ENCODE assay signal across 24 mouse cellular contexts in the genomic region with DNA sequence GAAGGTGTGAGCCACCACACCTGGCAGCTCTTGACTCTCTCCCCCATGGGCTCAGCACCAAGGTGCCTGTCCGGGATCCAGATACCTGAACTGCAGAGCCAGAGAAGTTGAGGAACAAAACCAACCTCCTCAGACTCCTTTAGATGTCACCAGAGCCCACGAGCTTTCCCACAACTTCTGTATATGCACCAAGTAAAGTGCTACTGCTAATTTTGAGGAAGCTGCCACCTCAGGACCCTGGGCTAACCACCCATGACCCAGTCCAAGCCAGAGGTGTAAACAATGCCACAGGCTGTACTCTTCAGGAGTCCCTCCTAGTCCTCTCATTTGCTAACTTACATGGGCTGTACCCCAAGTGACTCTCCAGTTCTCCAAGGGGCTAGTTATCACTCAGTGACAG. TPM values are rescaled to one million over a fixed set of nuclear protein-coding genes. Genes with fewer than 3 reads are reported as not detected.
DNase-seq lines count a peak whose midpoint lies in the region; ATAC-seq and TF ChIP-seq lines count a peak whose summit lies in the region.
"Had no signal": no experiment of that assay in that cellular context is flagged by ENCODE, and none has a peak within 500 bp of the region (broad histone marks: within the 10 kb centered on the region; RNA-seq: fewer than 3 reads in every experiment).

No protein-coding gene starts in this region.

- no peak for DNase-seq in layer of hippocampus, adult 2 months (ENCODE audit: low spot score in 2 of 2)
- no peak for DNase-seq in retina, embryonic 14.5 days (ENCODE audit: low spot score)
- DNase-seq in layer of hippocampus, adult 9-11 months: no peak
- DNase-seq in cerebellum, postnatal 4 days (ENCODE audit: low spot score in 2 of 2): no peak
- DNase-seq: adrenal gland, adult 2 months; adrenal gland, adult 8-10 months; adrenal gland, postnatal 10 days; adrenal gland, postnatal 14 days; adrenal gland, postnatal 25 days; adrenal gland, postnatal 36 days; B cell, adult 2 months; cerebellum, adult 11 months; cerebellum, adult 11-12 months had no signal

- H3K4me3 ChIP-seq in layer of hippocampus, adult 2 months: no peak overlapping the region

- no peak for TF ChIP-seq CTCF in layer of hippocampus, adult 2 months (conservative IDR thresholded peaks at IDR 0.05)

- no peak overlapping the region for H3K27ac ChIP-seq in layer of hippocampus, adult 2 months

- peak; percentile 58; the same call in 1 of the 2 replicates for ATAC-seq in common myeloid progenitor, adult 5-6 weeks (replicated peaks; ENCODE audit: low read depth, poor library complexity, severe bottlenecking)
- peak; percentile 58 for ATAC-seq in granulocyte monocyte progenitor cell, adult 5-6 weeks (replicated peaks; ENCODE audit: poor library complexity, severe bottlenecking)
- ATAC-seq in megakaryocyte, adult 5-6 weeks (ENCODE audit: poor library complexity, severe bottlenecking): 0 out of 2 replicates have a peak, but pooled peaks have one; percentile 15
- ATAC-seq in megakaryocyte progenitor cell, adult 5-6 weeks (replicated peaks; ENCODE audit: poor library complexity): peak; percentile 42; the same call in 1 of the 2 replicates
- ATAC-seq: activated CD4-positive, CD25-positive, alpha-beta regulatory T cell, adult 4 months; CD4-positive, CD25-positive, alpha-beta regulatory T cell, adult 4 months; Patski had no signal

RNA-seq across cellular contexts. Expression of gene Capn11, which starts 13.5 kb away (rescaled TPM):
- 0.27 and 0.34 TPM in 2 replicates for total RNA-seq in common myeloid progenitor, adult 5-6 weeks (2017)
- 0.26 TPM in 1 of 2 replicates, not detected in the other for total RNA-seq in granulocyte monocyte progenitor cell, adult 5-6 weeks (2014; fragmentation: Nextera tagmentation)
- total RNA-seq in granulocyte monocyte progenitor cell, adult 5-6 weeks (2017): 0.69 TPM in 1 of 2 replicates, not detected in the other
- 0.67 TPM in 1 of 2 replicates, not detected in the other for total RNA-seq in megakaryocyte, adult 5-6 weeks (2015)
- total RNA-seq in megakaryocyte, adult 5-6 weeks (2017): not detected in 2 replicates
- total RNA-seq in megakaryocyte progenitor cell, adult 5-6 weeks (2015): 0.07 TPM in 1 of 2 replicates, not detected in the other
- total RNA-seq in megakaryocyte progenitor cell, adult 5-6 weeks (2017): 0.17 TPM in 1 of 2 replicates, not detected in the other
- under 1 TPM; 0.28 to 0.44 TPM for total RNA-seq in layer of hippocampus, adult 2 months (2021)
- total RNA-seq: adrenal gland, postnatal 36 days; CH12.LX; ES-E14; G1E; MEL had no signal

RNA-seq across cellular contexts. Expression of gene Mrpl14, which starts 13.5 kb away (rescaled TPM):
- total RNA-seq in common myeloid progenitor, adult 5-6 weeks (2017): 11.0 and 14.4 TPM in 2 replicates
- total RNA-seq in granulocyte monocyte progenitor cell, adult 5-6 weeks (2014; fragmentation: Nextera tagmentation): 81.2 and 91.4 TPM in 2 replicates
- 10.6 and 36.8 TPM in 2 replicates for total RNA-seq in granulocyte monocyte progenitor cell, adult 5-6 weeks (2017)
- 30.3 and 34.7 TPM in 2 replicates for total RNA-seq in megakaryocyte, adult 5-6 weeks (2015)
- 12.7 and 14.7 TPM in 2 replicates for total RNA-seq in megakaryocyte, adult 5-6 weeks (2017)
- total RNA-seq in megakaryocyte progenitor cell, adult 5-6 weeks (2015): 35.2 and 47.5 TPM in 2 replicates
- total RNA-seq in megakaryocyte progenitor cell, adult 5-6 weeks (2017): 24.9 and 34.2 TPM in 2 replicates
- 10 to 100 TPM; 34.8 to 43.5 TPM for total RNA-seq in layer of hippocampus, adult 2 months (2021)

RNA-seq across cellular contexts. Expression of gene Tmem63b, which starts 14.1 kb away (rescaled TPM):
- total RNA-seq in common myeloid progenitor, adult 5-6 weeks (2017): 5.2 and 7.0 TPM in 2 replicates
- 4.0 and 7.5 TPM in 2 replicates for total RNA-seq in granulocyte monocyte progenitor cell, adult 5-6 weeks (2014; fragmentation: Nextera tagmentation)
- total RNA-seq in granulocyte monocyte progenitor cell, adult 5-6 weeks (2017): 3.4 and 5.6 TPM in 2 replicates
- 3.3 and 5.3 TPM in 2 replicates for total RNA-seq in megakaryocyte, adult 5-6 weeks (2015)
- total RNA-seq in megakaryocyte, adult 5-6 weeks (2017): 3.6 and 5.3 TPM in 2 replicates
- 3.9 and 5.0 TPM in 2 replicates for total RNA-seq in megakaryocyte progenitor cell, adult 5-6 weeks (2015)
- 2.0 and 5.5 TPM in 2 replicates for total RNA-seq in megakaryocyte progenitor cell, adult 5-6 weeks (2017)
- total RNA-seq in layer of hippocampus, adult 2 months (2021): 100 to 1,000 TPM; 165 to 176 TPM

Comparison
In these comparisons a context has a peak if more than half of its experiments do, and no peak if none do; other contexts are left out.
1. RNA of gene Tmem63b, which starts 14.1 kb away (total RNA-seq): 165 to 176 TPM in layer of hippocampus, adult 2 months; 3.4 to 7.5 TPM in granulocyte monocyte progenitor cell, adult 5-6 weeks, 5.2 to 7.0 TPM in common myeloid progenitor, adult 5-6 weeks, 2.0 to 5.5 TPM in megakaryocyte progenitor cell, adult 5-6 weeks and 3.3 to 5.3 TPM in megakaryocyte, adult 5-6 weeks; every median in the first group is over 10 times any median in the second.
2. Peak in every context shown above with its lines, with median percentiles within 50 percentile points of each other: ATAC-seq.